Mouse (Mus musculus) CD4-positive, CD25-positive, alpha-beta regulatory T cell, adult 2 months (primary cell): ENCODE data around the gene Txndc17.
"Not testable (repeated sequence)": the region's sequence is repeated elsewhere in the genome, so short reads cannot be mapped to it uniquely, and the experiment has no call there.

Experiments
- DNase-seq: peaks from one replicate; pipeline ENCODE4 v3.0.0-alpha.2; 2012; ENCODE audit warnings: low read depth, low spot score

Gene Txndc17

DNA sequence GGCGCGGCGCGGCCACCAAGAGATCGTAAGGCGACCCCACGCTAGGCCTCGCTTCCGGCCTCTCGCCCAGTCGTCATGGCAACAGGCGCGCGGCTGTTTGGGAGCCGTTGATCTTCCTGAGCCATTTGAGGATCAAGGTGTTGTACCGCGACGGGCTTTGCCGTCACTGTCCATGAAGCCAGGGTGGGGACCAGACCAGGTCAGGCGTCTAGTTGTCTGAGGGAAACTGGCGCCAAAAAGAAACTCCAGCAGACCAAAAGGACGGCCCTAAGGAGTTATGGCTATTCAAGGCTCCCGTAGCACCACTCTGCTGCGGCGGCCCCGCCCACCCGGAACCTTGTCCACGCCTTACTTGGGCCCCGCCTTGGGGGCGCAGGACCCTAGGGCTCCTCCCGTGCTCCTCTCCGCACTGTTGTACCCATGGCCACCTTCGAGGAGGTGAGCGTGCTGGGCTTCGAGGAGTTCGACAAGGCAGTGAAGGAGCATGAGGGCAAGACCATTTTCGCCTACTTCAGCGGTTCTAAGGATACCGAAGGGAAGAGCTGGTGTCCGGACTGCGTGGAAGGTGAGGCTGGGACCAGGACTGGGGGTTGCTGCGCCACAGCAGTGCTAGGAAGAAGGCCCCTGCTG, at the start of gene Txndc17, which contains the start of gene 4933427D14Rik:
TSS of gene Txndc17 (plus strand) at position 344 of the 630 bp plus-strand sequence.
TSS of gene 4933427D14Rik (minus strand) at position 256 of the 630 bp plus-strand sequence.
- DNase-seq = peak; percentile 85

- no peak for DNase-seq
Observed at GRCm38 (mm10) chr11:72163198-72163597, 44.1 kb upstream of the Txndc17 start.

DNA sequence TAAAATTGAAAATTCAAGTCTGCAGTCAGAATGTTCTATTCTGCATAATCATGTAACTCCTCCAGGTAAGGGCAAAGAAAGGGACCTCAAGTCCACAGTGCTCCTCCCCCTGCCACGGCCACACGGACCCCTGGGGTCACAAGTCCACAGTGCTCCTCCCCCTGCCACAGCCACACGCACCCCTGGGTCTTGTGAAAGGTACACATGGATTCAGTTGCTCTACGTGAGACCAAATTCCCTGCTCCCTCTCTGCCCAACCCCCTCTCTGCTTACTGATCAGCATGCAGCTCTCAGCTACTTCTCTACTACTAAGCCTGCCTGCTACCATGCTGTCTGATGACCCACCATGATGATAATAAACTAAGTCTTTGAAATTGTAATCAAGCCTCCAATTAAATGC, 37.5 kb upstream of the Txndc17 start:
- DNase-seq = no peak

- DNase-seq = not testable (repeated sequence)
Observed at GRCm38 (mm10) chr11:72171906-72172305, 35.4 kb upstream of the Txndc17 start.

GRCm38 (mm10) chr11:72173506-72173905, 33.8 kb upstream of the Txndc17 start:
- no peak for DNase-seq

DNA sequence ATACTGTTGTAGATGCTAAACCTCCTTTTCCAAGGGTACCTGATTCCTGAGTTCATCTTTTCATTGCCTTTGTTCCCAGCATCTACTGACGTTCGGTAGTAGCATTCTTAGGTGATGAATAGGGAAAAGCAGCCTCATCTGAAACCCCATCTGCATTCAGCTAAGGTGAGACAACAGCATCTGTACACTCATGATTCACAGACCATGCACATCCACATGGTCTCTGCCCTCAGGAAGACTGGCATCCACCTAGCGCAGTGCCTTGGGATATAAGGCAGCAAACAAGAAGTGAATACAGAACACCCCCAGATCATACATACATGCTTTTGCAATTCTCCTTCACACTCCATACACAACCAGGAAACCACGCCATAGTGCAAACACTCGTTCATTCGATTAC, 32.6 kb upstream of the Txndc17 start:
- no peak for DNase-seq

DNA sequence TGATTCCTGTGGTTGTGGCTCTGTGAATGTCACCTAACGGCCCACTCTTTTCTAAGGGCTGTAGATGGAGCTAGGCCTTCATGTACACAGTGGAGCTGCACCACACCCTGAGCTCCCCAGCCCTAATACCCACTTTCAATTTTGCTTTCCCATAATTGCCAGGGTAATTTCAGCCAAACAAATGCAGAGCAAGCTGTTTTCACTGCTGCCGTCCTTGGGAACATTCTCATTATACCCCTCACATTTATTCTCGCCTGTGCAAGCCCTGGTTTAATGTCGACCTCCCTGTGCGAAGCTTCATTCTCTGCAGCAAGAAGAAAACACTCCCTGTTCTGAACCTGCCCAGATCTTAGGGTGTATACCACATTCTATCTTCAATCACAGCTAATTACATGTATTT, 31.4 kb upstream of the Txndc17 start:
- DNase-seq = no peak

GRCm38 (mm10) chr11:72176553-72176952, 30.8 kb upstream of the Txndc17 start:
- no peak for DNase-seq

GRCm38 (mm10) chr11:72180556-72180955, 26.8 kb upstream of the Txndc17 start:
- no peak for DNase-seq

DNA sequence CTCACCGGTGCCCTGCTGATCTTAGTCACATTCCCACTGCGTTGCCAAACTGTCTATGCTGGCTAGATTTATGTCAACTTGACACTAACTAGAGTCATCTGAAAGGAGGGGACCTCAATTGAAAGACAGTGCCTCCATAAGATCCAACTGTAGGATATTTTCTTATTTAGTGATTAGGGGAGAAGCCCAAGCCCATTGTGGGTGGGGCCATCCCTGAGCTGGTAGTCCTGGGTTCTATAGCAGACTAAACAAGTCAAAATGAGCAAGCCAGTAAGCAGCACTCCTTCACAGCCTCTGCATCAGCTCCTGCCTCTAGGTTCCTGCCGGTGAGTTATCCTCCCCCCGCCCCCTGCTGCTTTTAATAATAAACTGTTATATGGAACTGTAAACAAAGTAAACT, 26.2 kb upstream of the Txndc17 start:
- DNase-seq = no peak

GRCm38 (mm10) chr11:72184252-72184651, 23.1 kb upstream of the Txndc17 start:
- no peak for DNase-seq

DNA sequence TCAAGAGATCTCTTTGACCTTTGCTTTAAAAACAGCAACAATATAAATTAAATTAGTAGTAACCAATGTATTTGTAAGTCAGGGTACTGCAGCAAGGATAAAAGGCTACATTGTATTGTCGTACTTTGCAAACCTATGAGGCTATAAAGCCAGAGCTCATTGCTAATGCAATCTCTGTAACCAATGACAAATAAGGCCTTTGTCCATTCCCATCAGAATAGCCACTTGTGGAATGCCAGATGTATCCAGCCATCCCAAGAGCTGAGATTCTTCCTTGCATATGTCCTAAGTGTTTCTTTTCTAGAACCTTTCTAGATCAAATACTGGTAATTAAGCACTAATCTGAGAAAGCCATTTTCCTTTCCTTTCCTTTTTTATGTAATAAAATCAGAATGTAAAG, 16.5 kb upstream of the Txndc17 start:
- no peak for DNase-seq

- DNase-seq = no peak
Observed at GRCm38 (mm10) chr11:72194259-72194658, 13.1 kb upstream of the Txndc17 start.

GRCm38 (mm10) chr11:72196506-72196905, 10.8 kb upstream of the Txndc17 start:
- DNase-seq = peak; percentile 58

- no peak for DNase-seq
Observed at GRCm38 (mm10) chr11:72203440-72203839, 3.9 kb upstream of the Txndc17 start.

DNA sequence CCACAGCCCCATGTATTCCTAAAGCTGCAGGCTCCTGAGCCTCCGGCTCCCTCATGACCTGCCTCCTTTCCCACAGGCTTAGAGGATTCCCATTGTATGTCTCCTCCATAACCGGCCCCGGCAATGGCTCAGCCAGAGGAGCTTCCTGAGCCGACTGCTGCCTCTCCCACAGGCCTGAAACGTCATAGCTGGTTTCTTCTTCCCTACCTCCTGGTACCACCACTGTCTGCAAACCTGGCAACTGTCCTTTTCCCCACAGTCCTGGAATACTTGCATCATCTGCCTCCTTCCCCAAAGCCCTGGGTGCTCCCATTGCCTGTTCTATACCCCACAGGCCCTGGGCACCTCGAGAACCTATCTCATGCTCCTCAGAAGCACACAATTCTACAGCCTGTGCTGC, 2.1 kb upstream of the Txndc17 start:
- no peak for DNase-seq

- DNase-seq = peak; percentile 23
Observed at GRCm38 (mm10) chr11:72206341-72207203, 775 bp upstream of the Txndc17 start, which contains the start of gene Gm43951. Gene Gm43951 (minus strand): TSS chr11:72206840.

DNA sequence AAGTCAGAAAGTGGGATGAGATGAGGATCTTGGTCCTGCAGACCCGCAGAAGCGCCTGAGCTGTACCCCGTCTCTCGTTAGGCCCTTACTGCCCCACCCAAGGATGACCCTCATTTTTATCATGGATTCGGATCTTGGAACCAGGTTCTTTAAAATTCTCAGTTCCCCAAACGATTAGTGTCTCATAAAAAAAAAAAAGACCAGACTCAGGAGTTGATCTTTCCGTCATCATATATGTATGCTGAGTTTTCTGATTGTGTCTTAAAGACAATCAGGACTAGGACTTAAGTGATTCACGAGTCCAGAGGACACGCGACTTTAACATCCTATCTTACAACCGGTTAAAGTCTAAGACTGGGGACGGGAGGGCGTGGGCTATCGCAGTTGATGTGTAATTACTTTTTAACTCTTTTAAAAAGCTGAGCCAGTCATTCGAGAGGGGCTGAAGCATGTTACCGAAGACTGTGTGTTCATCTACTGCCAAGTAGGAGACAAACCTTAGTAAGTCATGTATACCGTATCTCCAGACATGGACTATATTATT, 559 bp downstream of the Txndc17 start:
- no peak for DNase-seq

- DNase-seq = peak; percentile 98
Observed at GRCm38 (mm10) chr11:72214591-72215409, 7.5 kb downstream of the Txndc17 start.

GRCm38 (mm10) chr11:72215410-72215797, 8.1 kb downstream of the Txndc17 start, which contains the start of gene Med31:
Gene Med31 (minus strand): TSS chr11:72215592.
- peak; percentile 90 for DNase-seq

- DNase-seq = no peak
Observed at GRCm38 (mm10) chr11:72217116-72217515, 9.8 kb downstream of the Txndc17 start.

GRCm38 (mm10) chr11:72221278-72221677, 13.9 kb downstream of the Txndc17 start:
- DNase-seq = peak; percentile 88
